Comparison of ENCODE assay signal across 10 mouse cellular contexts in the genomic region with DNA sequence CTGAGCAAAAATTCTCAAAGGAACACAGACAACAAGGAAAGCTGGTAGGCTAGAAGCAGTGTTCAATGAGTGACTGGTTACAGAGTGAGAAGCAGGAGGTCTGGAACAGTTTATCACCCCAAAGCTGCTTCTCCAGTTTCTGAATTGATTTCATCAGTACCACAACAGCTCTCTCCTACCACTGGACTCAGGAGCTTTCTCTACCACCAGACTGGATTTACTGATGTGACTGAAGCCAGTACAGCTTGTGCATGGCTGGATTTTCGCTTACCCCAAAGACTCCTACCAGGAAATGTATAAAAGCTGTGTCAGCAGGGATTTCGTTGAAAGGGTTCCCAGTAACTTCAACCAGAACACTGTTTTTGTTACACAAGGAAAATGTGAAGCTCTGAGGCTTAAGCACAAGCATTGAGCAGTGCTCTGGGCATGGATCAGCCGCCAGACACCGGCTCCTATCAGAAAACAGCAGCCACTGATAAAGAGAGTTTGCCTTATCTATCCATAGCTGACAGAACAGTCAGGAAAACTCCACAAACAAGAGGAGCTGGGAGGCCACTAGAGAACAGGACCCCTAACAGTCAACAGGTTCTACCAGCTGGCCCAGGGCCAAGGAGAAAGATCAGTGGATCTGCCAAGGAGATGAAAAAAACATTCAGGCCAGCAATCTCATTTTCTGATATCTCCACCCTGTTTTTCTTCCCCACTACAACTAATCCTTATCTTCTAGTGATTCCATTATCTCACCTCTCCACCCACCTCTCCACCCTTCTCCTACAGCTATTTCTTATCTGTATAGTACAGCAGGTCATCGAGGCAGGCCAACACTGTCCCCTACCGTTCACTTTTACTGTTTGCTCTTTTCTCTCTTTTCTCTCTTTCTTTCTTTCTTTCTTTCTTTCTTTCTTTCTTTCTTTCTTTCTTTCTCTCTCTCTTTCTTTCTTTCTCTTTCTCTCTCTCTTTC.
DNase-seq lines count a peak whose midpoint lies in the region; ATAC-seq lines count a peak whose summit lies in the region.
"Had no signal": no experiment of that assay in that cellular context is flagged by ENCODE, and none has a peak within 500 bp of the region (broad histone marks: within the 10 kb centered on the region; RNA-seq: fewer than 3 reads in every experiment).

No protein-coding gene starts in this region.

- H3K27me3 ChIP-seq in midbrain, embryonic 14.5 days (ENCODE audit: control insufficient read depth, insufficient read depth, low read length): no peaks in the 10 kb centered on the region
- H3K27me3 ChIP-seq in midbrain, embryonic 10.5 days (ENCODE audit: low read depth, poor library complexity, severe bottlenecking): no peaks in the 10 kb centered on the region
- no peaks in the 10 kb centered on the region for H3K27me3 ChIP-seq in stomach, embryonic 15.5 days (replicated peaks)
- H3K27me3 ChIP-seq: forebrain, embryonic 15.5 days had no signal

- no peaks in the 10 kb centered on the region for H3K9me3 ChIP-seq in midbrain, embryonic 14.5 days (ENCODE audit: control insufficient read depth, low read length)
- H3K9me3 ChIP-seq in midbrain, embryonic 10.5 days (replicated peaks): no peaks in the 10 kb centered on the region
- H3K9me3 ChIP-seq in stomach, embryonic 15.5 days: no peaks in the 10 kb centered on the region
- H3K9me3 ChIP-seq: forebrain, embryonic 15.5 days had no signal

- 76% methylated on average over 6 of the region's 6 CpGs for WGBS in midbrain, embryonic 14.5 days
- 73% methylated on average over 6 of the region's 6 CpGs for WGBS in midbrain, embryonic 10.5 days
- 30% methylated on average over 6 of the region's 6 CpGs for WGBS in stomach, embryonic 15.5 days

- DNase-seq in adrenal gland, postnatal 10 days: peak; percentile 15
- DNase-seq in adrenal gland, postnatal 4 days (ENCODE audit: low spot score in 2 of 2): no peak
- DNase-seq in midbrain, embryonic 14.5 days: peak; percentile 22
- no peak for DNase-seq in midbrain, embryonic 10.5 days (ENCODE audit: low spot score)
- peak; percentile 32 for DNase-seq in heart, postnatal 4 days
- no peak for DNase-seq in MN1 (ENCODE audit: low spot score)
- DNase-seq in layer of hippocampus, adult 8-10 months (ENCODE audit: low spot score in 2 of 2): no peak
- DNase-seq: cerebellum, adult 2 months had no signal

- H3K4me2 ChIP-seq in midbrain, embryonic 14.5 days (ENCODE audit: low read length): no peak overlapping the region
- no peak overlapping the region for H3K4me2 ChIP-seq in stomach, embryonic 15.5 days
- H3K4me2 ChIP-seq: forebrain, embryonic 15.5 days had no signal

- H3K9ac ChIP-seq in midbrain, embryonic 14.5 days (replicated peaks; ENCODE audit: low read length): no peak overlapping the region
- no peak overlapping the region for H3K9ac ChIP-seq in stomach, embryonic 15.5 days
- H3K9ac ChIP-seq: forebrain, embryonic 15.5 days had no signal

- ATAC-seq in midbrain, embryonic 14.5 days (ENCODE audit: low FRiP score, low TSS enrichment): no peak
- peak; percentile 90 for ATAC-seq in stomach, embryonic 15.5 days (ENCODE audit: insufficient read depth, low FRiP score, low read depth)
- ATAC-seq: forebrain, embryonic 15.5 days had no signal

- H3K27ac ChIP-seq in midbrain, embryonic 14.5 days (replicated peaks; ENCODE audit: low read depth, low read length): no peak overlapping the region
- no peak overlapping the region for H3K27ac ChIP-seq in midbrain, embryonic 10.5 days (replicated peaks)
- no peak overlapping the region for H3K27ac ChIP-seq in stomach, embryonic 15.5 days
- H3K27ac ChIP-seq: forebrain, embryonic 15.5 days had no signal

- H3K4me3 ChIP-seq in midbrain, embryonic 14.5 days (replicated peaks; ENCODE audit: low read depth, low read length): no peak overlapping the region
- no peak overlapping the region for H3K4me3 ChIP-seq in midbrain, embryonic 10.5 days
- no peak overlapping the region for H3K4me3 ChIP-seq in stomach, embryonic 15.5 days (replicated peaks)
- H3K4me3 ChIP-seq: forebrain, embryonic 15.5 days had no signal

- H3K36me3 ChIP-seq in midbrain, embryonic 14.5 days (ENCODE audit: control insufficient read depth, insufficient read depth, low read length): no peaks in the 10 kb centered on the region
- no peaks in the 10 kb centered on the region for H3K36me3 ChIP-seq in midbrain, embryonic 10.5 days
- H3K36me3 ChIP-seq in stomach, embryonic 15.5 days: no peaks in the 10 kb centered on the region
- H3K36me3 ChIP-seq: forebrain, embryonic 15.5 days had no signal

- no peaks in the 10 kb centered on the region for H3K4me1 ChIP-seq in midbrain, embryonic 14.5 days (ENCODE audit: control insufficient read depth, insufficient read depth, low read length)
- no peaks in the 10 kb centered on the region for H3K4me1 ChIP-seq in midbrain, embryonic 10.5 days
- H3K4me1 ChIP-seq in stomach, embryonic 15.5 days: no peaks in the 10 kb centered on the region
- H3K4me1 ChIP-seq: forebrain, embryonic 15.5 days had no signal

Comparison
In these comparisons a context has a peak if more than half of its experiments do, and no peak if none do; other contexts are left out.
1. DNase-seq: peak in adrenal gland, postnatal 10 days (single experiment), midbrain, embryonic 14.5 days (single experiment) and heart, postnatal 4 days (single experiment); none in adrenal gland, postnatal 4 days (0 of 2), midbrain, embryonic 10.5 days (single experiment), MN1 (single experiment) and layer of hippocampus, adult 8-10 months (0 of 2).